Mouse (Mus musculus) limb, embryonic 15.5 days (tissue): ENCODE results near the gene Tnfrsf8. TPM values are rescaled to one million over a fixed set of nuclear protein-coding genes. Genes with fewer than 3 reads are reported as not detected.

ENCODE experiments used
- ATAC-seq: fragments of 200-750 bp; cut with Nextera tagmentation; 2 replicates; pipeline ENCODE4 v1.8.0; 2017; ENCODE audit warnings: low read depth, moderate TSS enrichment; ENCODE audit not compliant: insufficient number of reproducible peaks, low FRiP score, low TSS enrichment
- H3K27ac ChIP-seq: fragments of 300-500 bp; sonication (generic); 2 replicates; pipeline ENCODE4 v1.5.1; 2015; ENCODE audit warnings: moderate library complexity, mild to moderate bottlenecking, inconsistent platforms
- H3K27me3 ChIP-seq: fragments of 300-500 bp; sonication (generic); 2 replicates; pipeline ENCODE4 v1.6.1; 2015; ENCODE audit warnings: inconsistent platforms
- H3K36me3 ChIP-seq: fragments of 300-500 bp; sonication (generic); 2 replicates; pipeline ENCODE4 v1.6.1; 2015; ENCODE audit warnings: inconsistent platforms
- H3K4me1 ChIP-seq: fragments of 300-500 bp; sonication (generic); 2 replicates; pipeline ENCODE4 v1.6.1; 2015; ENCODE audit warnings: inconsistent platforms
- H3K4me2 ChIP-seq: fragments of 300-500 bp; sonication (generic); 2 replicates; pipeline ENCODE4 v1.6.1; 2015; ENCODE audit warnings: mild to moderate bottlenecking, inconsistent platforms
- H3K4me3 ChIP-seq: fragments of 300-500 bp; sonication (generic); 2 replicates; pipeline ENCODE4 v1.5.1; 2015; ENCODE audit warnings: mild to moderate bottlenecking, inconsistent platforms
- H3K9ac ChIP-seq: fragments of 300-500 bp; sonication (generic); 2 replicates; pipeline ENCODE4 v1.6.1; 2015; ENCODE audit warnings: inconsistent platforms
- H3K9me3 ChIP-seq: fragments of 300-500 bp; sonication (generic); 2 replicates; pipeline ENCODE4 v1.6.1; 2016; ENCODE audit warnings: inconsistent platforms
- WGBS: fragments of 180-500 bp; shearing (Covaris S2); methylation state at CpG from one replicate; pipeline ENCODE4 v1.1.7; 2015; 5-methylcytosine and 5-hydroxymethylcytosine counted together
- polyA plus RNA-seq: library from polyadenylated mRNA; unstranded; fragments of >200 nt; fragmentation: Nextera tagmentation; extraction: Ambion mirVana; gene quantifications from 2 replicates; pipeline ENCODE4 v1.2.1, GENCODE M21; 2015

Tnfrsf8 gene
- polyA plus RNA-seq, 1 experiment from 2014 or later, result 0.17 TPM

- Histone ChIP-seq H3K4me3 (no peak overlapping the region), H3K4me1 (no peaks in the 10 kb centered on the region), H3K9me3 (no peaks in the 10 kb centered on the region), H3K36me3 (no peaks in the 10 kb centered on the region), H3K9ac (no peak overlapping the region), H3K4me2 (no peak overlapping the region), H3K27ac (no peak overlapping the region), H3K27me3 (no peaks in the 10 kb centered on the region)
- 64% methylated on average over 3 of the region's 3 CpGs for WGBS
- ATAC-seq, result no peak
Observed at GRCm38 (mm10) chr4:145278724-145279370, 36.1 kb downstream of the Tnfrsf8 start.

GRCm38 (mm10) chr4:145278231-145278630, 36.7 kb downstream of the Tnfrsf8 start:
- no peak for ATAC-seq
- Histone ChIP-seq H3K36me3 (no peaks in the 10 kb centered on the region), H3K27ac (no peak overlapping the region), H3K4me2 (no peak overlapping the region), H3K9me3 (no peaks in the 10 kb centered on the region), H3K4me3 (no peak overlapping the region), H3K9ac (no peak overlapping the region), H3K4me1 (0 out of 2 replicates have a peak, but pooled peaks cover under 1% of the 10 kb centered on the region), H3K27me3 (no peaks in the 10 kb centered on the region)
- 90% methylated on average over 2 of the region's 2 CpGs for WGBS

- Histone ChIP-seq H3K4me2 (no peak overlapping the region), H3K4me3 (no peak overlapping the region), H3K4me1 (0 out of 2 replicates have a peak, but pooled peaks cover 4% of the 10 kb centered on the region), H3K9ac (no peak overlapping the region), H3K36me3 (no peaks in the 10 kb centered on the region), H3K27me3 (no peaks in the 10 kb centered on the region), H3K9me3 (no peaks in the 10 kb centered on the region), H3K27ac (no peak overlapping the region)
- ATAC-seq, result no peak
- 79% methylated on average over 6 of the region's 6 CpGs for WGBS
Observed at GRCm38 (mm10) chr4:145276368-145277249, 38.4 kb downstream of the Tnfrsf8 start.

- no peak overlapping the region for H3K4me2 ChIP-seq
- H3K9me3 ChIP-seq, result no peaks in the 10 kb centered on the region
- 91% methylated on average over 5 of the region's 5 CpGs for WGBS
- H3K27ac ChIP-seq, result no peak overlapping the region
- H3K9ac ChIP-seq, result no peak overlapping the region
- ATAC-seq, result no peak
- no peaks in the 10 kb centered on the region for H3K36me3 ChIP-seq
- H3K4me1 ChIP-seq, result 0 out of 2 replicates have a peak, but pooled peaks cover 4% of the 10 kb centered on the region
- H3K27me3 ChIP-seq, result no peaks in the 10 kb centered on the region
- H3K4me3 ChIP-seq, result no peak overlapping the region
Observed at GRCm38 (mm10) chr4:145274887-145275286, 40.1 kb downstream of the Tnfrsf8 start.

- Histone ChIP-seq H3K27me3 (no peaks in the 10 kb centered on the region), H3K9ac (no peak overlapping the region), H3K9me3 (no peaks in the 10 kb centered on the region), H3K27ac (no peak overlapping the region), H3K4me2 (no peak overlapping the region), H3K4me1 (0 out of 2 replicates have a peak, but pooled peaks cover 4% of the 10 kb centered on the region), H3K4me3 (no peak overlapping the region), H3K36me3 (no peaks in the 10 kb centered on the region)
- 84% methylated on average over 5 of the region's 5 CpGs for WGBS
- no peak for ATAC-seq
Observed at GRCm38 (mm10) chr4:145273923-145274322, 41.0 kb downstream of the Tnfrsf8 start.

- H3K9me3 ChIP-seq, result no peaks in the 10 kb centered on the region
Observed at GRCm38 (mm10) chr4:145272763-145273162, 42.2 kb downstream of the Tnfrsf8 start.

GRCm38 (mm10) chr4:145271634-145272033, 43.3 kb downstream of the Tnfrsf8 start:
- Histone ChIP-seq H3K36me3 (no peaks in the 10 kb centered on the region), H3K27me3 (no peaks in the 10 kb centered on the region), H3K4me2 (no peak overlapping the region), H3K4me3 (no peak overlapping the region), H3K4me1 (0 out of 2 replicates have a peak, but pooled peaks cover 4% of the 10 kb centered on the region), H3K9ac (no peak overlapping the region), H3K27ac (no peak overlapping the region), H3K9me3 (no peaks in the 10 kb centered on the region)
- ATAC-seq, result no peak
- WGBS, result 70% methylated on average over 4 of the region's 4 CpGs

More at GRCm38 (mm10) chr4:145272763-145273162, 42.2 kb downstream of the Tnfrsf8 start:
- Histone ChIP-seq H3K9ac (no peak overlapping the region), H3K27me3 (no peaks in the 10 kb centered on the region), H3K4me2 (no peak overlapping the region), H3K36me3 (no peaks in the 10 kb centered on the region), H3K4me1 (0 out of 2 replicates have a peak, but pooled peaks cover 4% of the 10 kb centered on the region), H3K4me3 (no peak overlapping the region), H3K27ac (peak overlapping the region; percentile 73)
- 45% methylated on average over 1 of the region's 1 CpGs for WGBS
- no peak for ATAC-seq

- Histone ChIP-seq H3K27ac (no peak overlapping the region), H3K4me2 (no peak overlapping the region), H3K36me3 (no peaks in the 10 kb centered on the region), H3K4me1 (0 out of 2 replicates have a peak, but pooled peaks cover 4% of the 10 kb centered on the region), H3K9me3 (no peaks in the 10 kb centered on the region), H3K27me3 (no peaks in the 10 kb centered on the region), H3K4me3 (no peak overlapping the region), H3K9ac (no peak overlapping the region)
- no peak for ATAC-seq
- WGBS, result 80% methylated on average over 5 of the region's 5 CpGs
Observed at GRCm38 (mm10) chr4:145270136-145270535, 44.8 kb downstream of the Tnfrsf8 start.

GRCm38 (mm10) chr4:145267631-145268110, 47.3 kb downstream of the Tnfrsf8 start:
- ATAC-seq, result no peak
- Histone ChIP-seq H3K4me3 (no peak overlapping the region), H3K27ac (no peak overlapping the region), H3K27me3 (no peaks in the 10 kb centered on the region), H3K4me1 (no peaks in the 10 kb centered on the region), H3K9me3 (no peaks in the 10 kb centered on the region), H3K9ac (no peak overlapping the region), H3K4me2 (no peak overlapping the region), H3K36me3 (no peaks in the 10 kb centered on the region)
- WGBS, result 58% methylated on average over 4 of the region's 4 CpGs

- Histone ChIP-seq H3K4me1 (no peaks in the 10 kb centered on the region), H3K27ac (no peak overlapping the region), H3K36me3 (no peaks in the 10 kb centered on the region), H3K9me3 (no peaks in the 10 kb centered on the region), H3K9ac (no peak overlapping the region), H3K27me3 (no peaks in the 10 kb centered on the region), H3K4me2 (no peak overlapping the region), H3K4me3 (no peak overlapping the region)
- WGBS, result 72% methylated on average over 4 of the region's 4 CpGs
- no peak for ATAC-seq
Observed at GRCm38 (mm10) chr4:145266505-145266904, 48.5 kb downstream of the Tnfrsf8 start.

GRCm38 (mm10) chr4:145264761-145265160, 50.2 kb downstream of the Tnfrsf8 start:
- no peaks in the 10 kb centered on the region for H3K36me3 ChIP-seq
- no peak overlapping the region for H3K4me3 ChIP-seq
- WGBS, result 13% methylated on average over 2 of the region's 2 CpGs
- no peak overlapping the region for H3K9ac ChIP-seq
- H3K9me3 ChIP-seq, result no peaks in the 10 kb centered on the region
- no peak overlapping the region for H3K4me2 ChIP-seq
- H3K27ac ChIP-seq, result no peak overlapping the region
- ATAC-seq, result no peak
- no peaks in the 10 kb centered on the region for H3K27me3 ChIP-seq
- H3K4me1 ChIP-seq, result no peaks in the 10 kb centered on the region

- no peak overlapping the region for H3K27ac ChIP-seq
- no peaks in the 10 kb centered on the region for H3K36me3 ChIP-seq
- no peak overlapping the region for H3K4me2 ChIP-seq
- no peak overlapping the region for H3K4me3 ChIP-seq
- no peaks in the 10 kb centered on the region for H3K9me3 ChIP-seq
- 90% methylated on average over 1 of the region's 1 CpGs for WGBS
- H3K27me3 ChIP-seq, result no peaks in the 10 kb centered on the region
- no peak overlapping the region for H3K9ac ChIP-seq
- ATAC-seq, result no peak
- no peaks in the 10 kb centered on the region for H3K4me1 ChIP-seq
Observed at GRCm38 (mm10) chr4:145263583-145263982, 51.4 kb downstream of the Tnfrsf8 start.
